Mouse (Mus musculus): ENCODE data around the gene Gm20890.
"Not testable (repeated sequence)": the region's sequence is repeated elsewhere in the genome, so short reads cannot be mapped to it uniquely, and the experiment has no call there.

Gene Gm20890

DNA sequence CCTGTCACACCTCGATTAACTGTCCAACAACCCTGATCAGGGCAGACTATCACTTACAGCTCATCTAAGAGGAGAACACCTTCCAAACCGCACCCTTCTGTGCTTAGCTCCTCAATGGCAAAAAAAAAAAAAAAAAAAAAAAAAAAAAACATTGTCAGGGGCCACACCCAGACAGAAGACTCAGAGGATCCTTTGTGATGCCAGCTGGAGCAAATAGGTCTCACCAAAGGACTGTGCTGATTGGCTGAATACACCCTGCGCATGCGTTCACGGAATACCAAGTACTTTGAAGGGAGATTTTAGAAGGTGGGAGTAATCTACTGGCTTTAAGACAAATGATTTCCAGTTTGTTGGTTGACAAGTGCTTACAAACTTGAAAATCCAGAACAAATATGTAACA is at the start of gene Gm20890:
Gene Gm20890 (minus strand): TSS at position 101 of the 400 bp plus-strand sequence.
- DNase-seq (ENCODE audit: low read depth, low spot score): not testable (repeated sequence)

Data from brain, embryonic 18.5 days (tissue).